Mouse (Mus musculus) C2C12 (cell line): ENCODE data around the gene Sgo1. TPM values are rescaled to one million over a fixed set of nuclear protein-coding genes. Genes with fewer than 3 reads are reported as not detected.

Experiments
- H3K27me3 ChIP-seq: one replicate; pipeline ENCODE4 v1.6.1; 2011; ENCODE audit not compliant: control insufficient read depth, insufficient read depth, insufficient read length
- H3K36me3 ChIP-seq: one replicate; pipeline ENCODE4 v1.6.1; 2011; ENCODE audit not compliant: control insufficient read depth, insufficient read depth
- H3K4me3 ChIP-seq: one replicate; pipeline ENCODE4 v1.5.1; 2011; ENCODE audit warnings: mild to moderate bottlenecking, control low read depth; ENCODE audit not compliant: poor library complexity, insufficient read depth, severe bottlenecking
- H3K79me2 ChIP-seq: one replicate; pipeline ENCODE4 v1.6.1; 2011; ENCODE audit not compliant: control insufficient read depth, insufficient read depth
- H3K79me3 ChIP-seq: one replicate; pipeline ENCODE4 v1.6.1; 2011; ENCODE audit warnings: low read depth, control low read depth
- H3ac ChIP-seq: one replicate; pipeline ENCODE3; 2011; ENCODE audit warnings: low read depth; ENCODE audit not compliant: control insufficient read depth, insufficient read length
- CEBPB ChIP-seq: IDR thresholded peaks from one replicate; pipeline ENCODE4 v1.6.1; 2011; ENCODE audit warnings: low read depth, mild to moderate bottlenecking, control low read depth, moderate library complexity
- CTCF ChIP-seq: IDR thresholded peaks from one replicate; pipeline ENCODE4 v1.5.1; 2011; ENCODE audit not compliant: control insufficient read depth, insufficient read depth, insufficient read length
- FOSL1 ChIP-seq: IDR thresholded peaks from one replicate; pipeline ENCODE4 v1.8.0; 2011; ENCODE audit warnings: mild to moderate bottlenecking, low read length; ENCODE audit not compliant: poor library complexity, insufficient read depth, severe bottlenecking
- MAX ChIP-seq: IDR thresholded peaks from one replicate; pipeline ENCODE4 v1.6.1; 2011; ENCODE audit warnings: mild to moderate bottlenecking, control low read depth
- MYOD1 ChIP-seq: IDR thresholded peaks from one replicate; pipeline ENCODE4 v1.6.1; 2011; ENCODE audit warnings: low read depth; ENCODE audit not compliant: control insufficient read depth, insufficient read length
- MYOG ChIP-seq: IDR thresholded peaks from one replicate; pipeline ENCODE4 v1.6.1; 2011; ENCODE audit not compliant: control insufficient read depth, insufficient read length; ENCODE audit errors: extremely low read depth
- USF1 ChIP-seq: IDR thresholded peaks from one replicate; pipeline ENCODE4 v1.6.1; 2011; ENCODE audit warnings: low read depth, mild to moderate bottlenecking, control low read depth, moderate library complexity
- polyA plus RNA-seq: library from polyadenylated mRNA; unstranded; fragments of >200 nt; fragmentation: generic; extraction: Trizol; gene quantifications from one replicate; pipeline ENCODE4 v1.2.1, GENCODE M21; 2012; ENCODE audit warnings: missing spikeins

The Sgo1 gene
- polyA plus RNA-seq, 1 experiment = 7.1 TPM

DNA sequence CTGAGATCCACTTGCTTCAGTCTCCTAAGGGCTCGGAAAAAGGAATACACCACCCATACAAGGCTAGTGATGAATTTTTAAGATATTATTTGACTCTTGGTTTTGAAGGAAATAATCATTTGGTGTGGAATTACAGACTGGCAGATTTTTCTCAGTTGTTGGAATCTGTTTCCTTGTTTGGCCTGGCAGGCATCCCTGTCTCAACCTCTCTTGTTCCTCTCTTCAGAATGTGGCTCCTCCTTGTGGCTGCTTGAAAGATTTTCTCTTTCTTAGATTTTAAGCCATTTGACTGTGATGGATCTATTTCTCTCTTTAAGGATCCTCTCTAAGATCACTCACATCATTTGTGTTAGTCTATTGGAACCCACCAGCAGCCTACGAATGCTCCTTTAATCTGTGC lies 4.9 kb upstream of the Sgo1 start:
- no peak for TF ChIP-seq MYOG
- Histone ChIP-seq H3K36me3 (no peaks in the 10 kb centered on the region), H3ac (no peak overlapping the region), H3K27me3 (no peaks in the 10 kb centered on the region), H3K79me3 (no peaks in the 10 kb centered on the region), H3K4me3 (no peak overlapping the region), H3K79me2 (no peaks in the 10 kb centered on the region)

DNA sequence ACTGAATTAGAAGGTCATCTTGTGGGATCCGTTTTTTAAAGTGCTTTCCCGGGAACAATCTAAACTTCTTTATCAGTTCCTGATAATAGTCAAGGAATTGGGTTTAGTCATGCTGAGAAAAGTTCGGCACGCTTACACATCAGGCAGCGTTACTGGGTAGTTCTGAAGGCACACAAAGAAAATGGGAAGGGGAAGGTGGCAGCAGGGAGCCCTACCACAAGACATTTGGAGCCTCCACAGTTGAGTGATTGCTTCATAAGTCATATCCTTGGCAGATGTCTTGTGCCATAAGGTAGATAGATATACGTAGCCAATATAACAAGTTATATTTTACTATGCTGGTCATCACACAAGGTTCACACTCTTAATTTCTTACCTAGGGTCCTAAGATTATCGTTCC lies 813 bp upstream of the Sgo1 start:
- H3K4me3 ChIP-seq = peak overlapping the region; percentile 37
- peaks cover 40% of the 10 kb centered on the region for H3K79me2 ChIP-seq
- peak; percentile 48 for TF ChIP-seq CEBPB
- TF ChIP-seq FOSL1 = no peak
- no peak for TF ChIP-seq CTCF
- TF ChIP-seq MYOD1 = no peak

DNA sequence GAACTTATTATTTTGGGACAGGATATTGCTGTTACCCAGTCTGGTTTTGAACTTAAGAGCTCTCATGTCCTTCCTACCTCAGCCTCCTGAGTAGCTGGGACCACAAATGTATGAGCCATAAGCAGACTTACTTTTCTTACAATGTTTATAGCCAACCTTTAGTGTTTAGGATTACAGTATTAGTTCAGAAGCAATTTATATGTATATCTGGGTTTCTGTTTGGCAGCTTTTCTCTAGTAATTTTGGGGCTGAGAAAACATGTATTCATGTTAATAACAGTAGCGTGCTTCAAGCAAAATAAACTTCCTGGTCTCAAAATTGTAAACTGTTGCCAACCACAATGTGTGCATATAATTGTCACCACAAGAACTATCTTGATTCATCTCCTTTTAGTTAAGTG lies 812 bp downstream of the Sgo1 start:
- peaks cover 37% of the 10 kb centered on the region for H3K36me3 ChIP-seq

More for the DNA sequence above, 813 bp upstream of the Sgo1 start:
- Histone ChIP-seq H3ac (peak overlapping the region; percentile 67), H3K36me3 (peaks cover 22% of the 10 kb centered on the region), H3K27me3 (no peaks in the 10 kb centered on the region), H3K79me3 (peaks cover 34% of the 10 kb centered on the region)

DNA sequence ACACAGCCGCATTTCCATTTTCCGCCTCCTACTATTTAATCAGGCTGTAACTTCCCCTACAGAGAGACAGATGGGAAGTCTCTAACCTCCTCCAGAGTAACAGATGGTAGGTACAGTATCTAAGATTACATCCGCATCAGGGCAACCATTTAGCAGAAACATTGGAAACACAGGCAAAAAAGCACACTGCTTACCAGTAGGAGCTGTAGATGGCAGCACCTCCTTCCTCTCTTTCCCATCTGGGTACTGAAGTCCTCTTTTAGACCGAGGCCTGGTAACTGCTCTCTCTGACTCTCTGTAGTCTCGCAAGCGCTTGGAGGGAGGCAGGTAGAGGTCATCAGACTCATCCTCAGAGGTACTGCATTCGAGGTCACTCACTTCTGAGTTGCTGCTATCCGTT lies 10.4 kb downstream of the Sgo1 start:
- no peak overlapping the region for H3K4me3 ChIP-seq
- H3K79me3 ChIP-seq = peaks cover 3% of the 10 kb centered on the region
- peaks cover 4% of the 10 kb centered on the region for H3K79me2 ChIP-seq
- peaks cover 96% of the 10 kb centered on the region for H3K36me3 ChIP-seq
- no peak for TF ChIP-seq FOSL1
- TF ChIP-seq MYOD1 = no peak
- TF ChIP-seq USF1 = no peak
- no peak for TF ChIP-seq MAX
- no peak for TF ChIP-seq CTCF
- TF ChIP-seq MYOG = no peak
- H3K27me3 ChIP-seq = no peaks in the 10 kb centered on the region
- H3ac ChIP-seq = no peak overlapping the region

More for the DNA sequence above, 812 bp downstream of the Sgo1 start:
- peak overlapping the region; percentile 66 for H3K4me3 ChIP-seq
- TF ChIP-seq MYOG = no peak
- no peak for TF ChIP-seq CEBPB
- TF ChIP-seq MAX = no peak
- TF ChIP-seq CTCF = no peak
- no peak for TF ChIP-seq USF1
- no peak for TF ChIP-seq MYOD1
- no peak for TF ChIP-seq FOSL1
- H3K79me2 ChIP-seq = peaks cover 56% of the 10 kb centered on the region
- no peaks in the 10 kb centered on the region for H3K27me3 ChIP-seq
- peaks cover 44% of the 10 kb centered on the region for H3K79me3 ChIP-seq
- peak overlapping the region; percentile 48 for H3ac ChIP-seq

DNA sequence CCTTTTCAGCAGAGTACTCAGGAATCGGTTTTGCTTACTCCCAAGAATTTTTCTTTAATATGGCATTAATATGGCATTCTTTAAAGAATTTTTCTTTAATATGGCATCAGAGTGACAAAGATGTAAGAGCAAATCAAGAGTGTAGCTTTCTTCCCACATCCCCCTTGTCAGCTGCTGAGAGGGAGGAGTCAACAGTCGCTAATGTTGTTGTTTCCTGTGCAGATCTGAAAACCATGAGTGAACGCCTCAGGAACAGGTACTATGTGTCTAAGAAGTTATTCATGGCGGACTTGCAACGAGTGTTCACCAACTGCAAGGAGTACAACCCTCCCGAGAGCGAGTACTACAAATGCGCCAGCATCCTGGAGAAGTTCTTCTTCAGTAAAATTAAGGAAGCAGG lies 18.7 kb downstream of the Sgo1 start:
- Histone ChIP-seq H3K79me2 (no peaks in the 10 kb centered on the region), H3ac (no peak overlapping the region), H3K4me3 (no peak overlapping the region), H3K36me3 (peaks cover 64% of the 10 kb centered on the region), H3K79me3 (no peaks in the 10 kb centered on the region), H3K27me3 (no peaks in the 10 kb centered on the region)
- TF ChIP-seq MYOG (no peak), FOSL1 (no peak), MAX (no peak), MYOD1 (no peak), CEBPB (no peak), CTCF (no peak), USF1 (no peak)

DNA sequence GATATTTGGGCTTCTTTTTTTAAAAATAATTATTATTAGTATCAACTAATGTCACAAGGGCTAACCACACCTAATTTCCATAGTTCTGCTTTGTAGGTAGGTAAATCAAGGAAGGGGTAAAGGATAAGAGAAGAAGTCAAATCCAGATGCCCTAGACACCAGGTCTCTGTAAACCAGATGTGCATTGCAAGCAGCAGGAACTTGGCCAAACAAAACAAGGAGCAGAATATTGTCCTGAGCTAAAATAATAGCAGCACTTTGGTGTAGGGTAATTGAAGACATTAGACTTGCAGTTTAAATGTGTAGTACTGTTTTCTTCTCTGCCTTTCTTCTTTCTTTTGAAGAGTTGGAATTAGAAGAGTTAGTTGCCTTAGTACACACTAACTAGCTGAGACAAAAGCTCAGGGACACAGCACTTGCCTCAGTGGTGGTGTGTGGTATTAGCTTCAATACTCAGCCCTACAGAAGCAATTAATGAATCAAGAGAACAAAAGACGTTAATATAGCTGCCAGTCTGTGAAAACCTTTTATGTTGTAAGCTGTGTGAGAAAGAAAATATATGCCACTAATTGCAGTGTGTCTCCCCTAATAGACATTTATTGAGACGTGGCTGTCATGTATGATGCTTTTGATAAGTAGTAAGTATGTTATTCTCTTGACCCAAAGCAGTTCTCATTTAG lies 24.3 kb downstream of the Sgo1 start:
- Histone ChIP-seq H3K36me3 (peaks cover 15% of the 10 kb centered on the region), H3K27me3 (no peaks in the 10 kb centered on the region), H3K79me2 (no peaks in the 10 kb centered on the region), H3ac (no peak overlapping the region), H3K4me3 (no peak overlapping the region), H3K79me3 (no peaks in the 10 kb centered on the region)
- no peak for TF ChIP-seq CTCF
- TF ChIP-seq MYOD1 = no peak
- TF ChIP-seq MAX = no peak
- TF ChIP-seq FOSL1 = no peak
- no peak for TF ChIP-seq MYOG
- no peak for TF ChIP-seq CEBPB
- TF ChIP-seq USF1 = no peak
